Mouse (Mus musculus): ENCODE results near the gene Cfap36.
A peak's percentile ranks its signal among the peaks of the same experiment; 100 is the strongest.

The Cfap36 gene

DNA sequence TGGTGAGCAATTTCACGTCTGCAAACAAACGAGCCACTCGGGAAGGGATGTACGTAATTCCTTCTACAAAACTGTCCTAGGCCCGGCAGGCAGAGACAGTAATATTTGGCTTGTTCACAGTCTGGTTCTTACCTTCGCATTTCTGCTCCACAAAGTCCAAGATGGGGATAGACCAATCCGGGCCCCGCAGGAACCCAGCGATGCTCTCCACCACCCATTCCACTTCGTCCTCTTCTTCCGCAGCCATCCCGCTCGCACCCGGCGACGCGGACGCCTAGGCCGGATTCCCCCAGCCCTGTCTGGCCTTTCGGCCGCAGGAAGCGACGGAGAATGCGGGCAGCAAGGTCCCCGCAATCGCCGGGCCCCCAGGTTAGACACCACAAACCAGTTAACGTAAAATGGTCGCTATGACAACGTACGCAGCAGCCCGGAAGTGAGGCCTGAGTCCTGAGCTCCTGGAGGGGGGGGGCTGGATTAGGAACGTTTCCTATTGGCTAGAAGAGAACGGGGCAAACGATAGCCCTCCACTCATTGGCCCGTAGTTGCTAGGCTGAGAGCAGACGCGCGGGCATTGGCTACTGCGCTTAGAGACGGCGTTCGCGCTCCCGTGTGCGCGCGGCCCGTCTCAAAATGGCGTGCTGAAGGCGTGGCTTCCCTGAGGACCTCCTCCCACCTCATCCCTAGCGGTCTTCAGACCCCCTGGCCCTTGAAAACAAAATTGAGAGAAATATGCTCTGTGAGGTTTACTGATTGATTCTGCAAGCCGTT is at the start of gene Cfap36:
Gene Cfap36, minus strand, starts transcription at position 527 of the 768 bp plus-strand sequence.
- peak; percentile 84 for DNase-seq (ENCODE audit: low read depth)

DNA sequence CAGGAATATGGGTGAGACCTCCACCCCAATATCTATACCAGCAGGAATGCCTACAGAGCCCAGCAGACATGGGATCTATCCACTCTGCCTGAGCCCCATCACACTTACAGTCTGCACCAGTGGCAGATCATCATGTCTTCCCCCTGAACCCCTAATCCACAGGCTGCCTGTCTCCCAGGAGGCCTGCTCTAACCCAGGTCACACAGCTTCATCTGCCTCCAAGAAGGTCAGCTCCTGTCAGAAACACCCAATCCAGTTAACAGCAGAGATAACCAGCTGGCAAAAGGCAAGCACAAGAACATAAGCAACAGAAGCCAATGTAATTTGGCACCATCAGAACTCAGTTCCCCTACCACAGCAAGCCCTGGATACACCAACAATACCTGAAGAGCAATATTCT is 40.1 kb upstream of the Cfap36 start:
- no peak for DNase-seq (ENCODE audit: low read depth)

DNA sequence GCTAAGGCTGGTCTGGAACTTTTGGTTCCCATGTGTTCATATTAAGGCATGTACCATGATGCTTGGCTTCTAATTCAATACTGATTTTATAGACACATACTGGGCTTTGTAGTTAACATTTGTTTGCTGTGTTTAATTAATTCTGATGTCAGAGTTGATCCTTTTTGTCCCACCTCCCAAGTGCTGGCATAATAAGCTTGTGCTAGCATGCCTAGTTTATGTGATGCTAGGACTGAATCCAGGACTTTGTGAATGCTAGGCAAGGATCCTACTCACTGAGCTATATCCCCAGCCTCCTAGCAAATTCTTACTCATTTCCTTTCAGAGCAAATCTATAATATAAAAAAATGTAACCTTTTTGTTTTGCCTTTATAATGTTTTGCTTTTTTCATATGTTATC is 38.8 kb upstream of the Cfap36 start:
- no peak for DNase-seq (ENCODE audit: low read depth)

DNA sequence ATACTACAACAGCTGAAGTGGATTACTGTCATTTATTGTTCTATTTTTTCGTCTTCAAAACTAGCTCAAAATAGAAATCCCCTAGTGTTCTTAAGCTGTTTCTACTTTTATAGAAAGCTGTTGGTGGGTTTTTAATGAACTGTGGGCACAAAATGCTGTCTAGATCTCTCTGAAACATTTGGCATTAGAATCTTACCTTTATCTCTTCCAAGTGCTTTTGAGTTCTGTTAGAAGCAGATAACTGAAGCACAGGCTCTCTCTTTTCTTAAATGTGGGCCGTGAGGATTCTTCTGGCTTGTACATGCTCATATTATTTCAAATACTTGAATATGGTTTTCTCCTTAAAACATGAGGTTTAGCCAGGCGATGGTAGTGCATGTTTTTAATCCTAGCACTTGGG is 27.5 kb upstream of the Cfap36 start:
- DNase-seq (ENCODE audit: low read depth), result no peak

DNA sequence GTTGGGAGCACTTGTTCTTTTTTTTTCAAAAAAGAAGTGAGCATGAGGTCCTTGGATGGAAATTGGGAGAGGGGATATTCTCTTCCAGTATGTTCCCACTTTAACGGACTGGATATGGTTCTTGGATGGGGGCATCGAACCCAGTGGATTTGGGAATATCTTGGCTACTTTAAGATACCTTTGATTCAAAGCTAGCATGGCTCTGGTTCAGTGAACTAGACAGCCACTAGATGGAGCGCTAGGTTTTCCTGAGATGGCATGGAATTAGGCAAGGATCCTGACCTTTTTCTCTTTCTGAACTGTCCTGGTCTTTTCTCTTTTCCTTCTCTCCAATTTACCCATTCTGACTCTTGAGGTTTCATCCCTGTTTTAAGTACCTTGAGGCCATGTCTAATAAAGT is 20.6 kb upstream of the Cfap36 start:
- peak; percentile 23 for DNase-seq (ENCODE audit: low read depth)

DNA sequence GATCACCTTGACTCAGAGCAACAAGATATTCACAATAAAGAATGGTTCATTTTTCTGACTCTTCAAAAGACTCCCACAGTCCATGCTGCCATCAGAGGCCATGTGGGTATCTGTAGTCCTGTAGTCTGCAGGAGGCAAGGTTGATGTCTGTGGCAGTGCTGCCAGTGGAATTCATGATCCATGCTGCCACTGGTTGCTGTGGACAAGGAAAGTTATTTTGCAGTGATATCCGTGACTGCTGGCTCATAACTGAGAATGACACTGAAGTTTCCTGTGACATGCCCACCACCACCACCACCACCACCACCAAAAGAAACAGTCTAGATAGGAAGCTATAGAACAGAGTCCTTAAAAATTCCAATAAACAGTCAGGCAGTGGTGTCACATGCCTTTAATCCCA is 7.4 kb upstream of the Cfap36 start:
- no peak for DNase-seq (ENCODE audit: low read depth)

DNA sequence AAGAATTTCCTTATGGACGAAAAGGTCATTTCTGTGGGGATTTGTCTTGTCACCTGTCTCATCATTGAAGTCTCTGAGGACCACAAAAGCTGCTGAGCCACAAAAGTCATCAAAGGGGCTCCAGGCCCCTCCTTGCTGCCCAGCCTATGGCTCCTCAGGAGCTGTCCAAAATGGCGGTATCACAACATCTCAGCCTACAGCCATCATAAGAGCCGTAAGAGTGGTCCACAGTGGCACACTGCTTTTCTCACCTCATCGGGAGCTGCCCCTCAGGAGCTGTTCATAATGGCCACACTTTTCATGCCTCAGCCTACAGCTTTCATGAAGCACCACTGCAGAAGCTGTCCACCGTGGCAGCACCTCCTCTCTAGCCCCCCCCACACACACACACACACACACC is 1.2 kb upstream of the Cfap36 start:
- no peak for DNase-seq (ENCODE audit: low read depth)

DNA sequence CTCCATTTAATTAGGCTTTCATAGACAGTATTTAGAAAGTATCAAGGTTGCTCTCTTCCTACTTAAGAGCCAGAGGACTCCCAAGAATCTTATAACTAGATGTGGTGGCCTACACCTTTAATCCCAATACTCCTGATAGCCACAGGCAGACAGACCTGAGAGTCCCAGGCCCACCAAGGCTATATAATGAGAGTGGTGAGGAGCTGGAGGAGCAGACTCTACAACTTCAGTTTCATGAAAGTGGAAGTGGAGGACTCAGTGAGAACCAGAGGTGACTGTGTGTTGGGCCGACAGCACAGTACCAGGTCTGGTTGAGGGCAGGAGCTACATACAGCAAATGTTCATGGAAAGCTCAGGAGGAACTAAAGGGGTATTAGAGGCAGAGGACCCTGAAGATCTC is 516 bp upstream of the Cfap36 start:
- DNase-seq (ENCODE audit: low read depth), result no peak

DNA sequence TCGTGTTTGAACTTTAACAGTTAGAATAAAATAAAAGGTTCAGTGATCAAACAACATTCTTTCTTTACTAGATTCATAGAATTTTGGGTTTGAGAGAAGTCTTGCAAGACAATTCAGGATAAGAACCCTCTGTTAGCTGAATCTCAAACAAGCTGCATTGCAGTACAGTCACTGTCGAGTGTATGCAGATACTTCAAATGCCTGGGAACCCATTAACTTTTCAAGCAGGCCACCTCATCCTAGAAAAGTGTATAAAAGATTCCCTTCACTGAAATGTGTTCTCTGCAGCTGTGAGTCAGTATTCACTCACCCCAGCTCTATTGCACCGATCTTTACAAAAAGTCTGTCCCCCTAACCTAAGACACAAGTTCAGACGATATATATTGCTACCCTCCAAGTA is 1.2 kb downstream of the Cfap36 start:
- no peak for DNase-seq (ENCODE audit: low read depth)

DNA sequence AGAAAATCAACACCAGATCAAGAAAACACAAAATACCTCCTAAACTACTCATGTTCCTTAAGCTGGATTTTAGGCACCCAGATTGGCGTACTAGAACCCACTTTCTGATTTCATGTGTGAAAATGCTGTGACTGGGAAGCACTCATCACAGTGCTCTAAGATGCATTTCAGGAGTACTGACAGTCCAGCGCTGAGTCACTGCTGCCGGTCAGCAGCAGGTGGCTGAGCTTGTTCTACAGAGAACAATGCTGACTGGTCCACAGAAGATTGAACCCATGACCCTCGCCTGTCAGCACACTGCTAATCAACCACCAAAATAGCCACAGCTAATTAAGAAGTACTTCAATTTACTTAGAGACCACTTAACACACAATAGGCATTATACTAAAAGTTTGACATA is 5.2 kb downstream of the Cfap36 start:
- no peak for DNase-seq (ENCODE audit: low read depth)

DNA sequence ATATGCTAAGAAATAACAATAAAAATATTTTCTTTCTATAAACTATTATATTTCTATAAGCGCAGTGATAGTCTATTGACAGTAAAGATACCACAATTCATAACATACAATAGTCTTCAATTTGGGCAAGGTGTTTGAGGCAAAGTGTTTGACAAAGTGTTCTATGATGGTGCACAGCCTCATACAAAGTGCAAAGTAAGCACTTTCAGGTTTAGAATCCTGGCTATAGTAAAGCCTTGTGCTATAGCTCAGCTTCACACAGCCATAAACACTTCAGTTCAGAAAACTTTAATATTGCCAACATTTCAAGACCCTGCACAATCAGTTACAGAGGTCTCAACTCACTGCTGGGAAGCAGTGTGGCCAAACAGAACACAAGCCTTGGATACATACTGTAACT is 7.9 kb downstream of the Cfap36 start:
- DNase-seq (ENCODE audit: low read depth), result no peak

DNA sequence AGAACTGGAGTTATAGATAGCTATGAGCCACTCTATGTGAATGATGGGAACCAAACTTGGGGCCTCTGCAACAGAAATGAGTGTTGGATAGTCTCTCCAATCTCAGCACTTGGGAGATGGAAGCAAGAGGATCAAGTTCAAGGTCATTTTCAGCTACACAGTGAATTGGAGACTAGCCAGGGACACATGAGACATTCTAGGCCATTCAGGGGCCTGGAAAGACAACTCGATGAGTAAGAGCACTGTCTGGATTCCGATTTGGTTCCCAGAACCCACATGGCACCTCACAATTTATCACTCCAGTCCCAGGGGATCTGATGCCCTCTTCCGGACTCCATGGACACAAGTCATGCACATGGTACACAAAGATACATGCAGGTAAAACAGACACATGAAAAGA is 8.7 kb downstream of the Cfap36 start:
- DNase-seq (ENCODE audit: low read depth), result no peak

DNA sequence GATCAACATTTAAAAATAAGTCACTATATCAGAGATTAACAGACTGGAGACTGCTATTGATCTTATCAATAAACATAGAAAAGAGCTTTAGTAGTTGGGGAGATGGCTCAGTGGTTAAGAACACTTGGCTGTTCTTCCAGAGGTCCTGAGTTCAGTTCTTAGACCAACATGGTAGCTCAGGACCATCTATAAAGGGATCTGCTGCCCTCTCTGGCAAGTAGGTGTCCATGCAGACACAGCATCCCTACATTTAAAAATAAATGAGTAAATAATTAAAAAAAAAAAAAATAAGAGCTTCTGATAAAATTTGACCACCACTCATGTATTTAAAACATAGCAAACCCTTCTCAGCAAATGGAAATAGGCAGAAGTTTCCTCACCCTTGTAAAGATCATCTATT is 9.2 kb downstream of the Cfap36 start:
- no peak for DNase-seq (ENCODE audit: low read depth)

DNA sequence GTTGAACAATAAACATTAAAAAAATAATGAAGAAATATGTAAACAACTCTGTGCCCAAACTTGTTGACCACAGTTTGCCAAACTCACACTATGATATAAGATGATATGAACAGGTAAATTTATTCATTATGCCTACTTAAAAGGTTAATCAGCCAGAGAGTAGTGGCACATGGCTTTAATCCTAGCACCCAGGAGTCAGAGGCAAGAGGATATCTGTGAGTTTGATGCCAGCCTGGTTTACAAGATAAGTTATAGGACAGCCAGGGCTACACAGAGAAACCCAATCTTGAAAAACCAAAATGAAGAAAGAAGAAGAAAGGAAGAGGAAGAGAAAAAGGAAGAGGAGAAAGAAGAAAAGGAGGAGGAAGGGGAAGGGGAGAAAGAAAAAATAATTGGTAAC is 9.8 kb downstream of the Cfap36 start:
- DNase-seq (ENCODE audit: low read depth), result no peak

DNA sequence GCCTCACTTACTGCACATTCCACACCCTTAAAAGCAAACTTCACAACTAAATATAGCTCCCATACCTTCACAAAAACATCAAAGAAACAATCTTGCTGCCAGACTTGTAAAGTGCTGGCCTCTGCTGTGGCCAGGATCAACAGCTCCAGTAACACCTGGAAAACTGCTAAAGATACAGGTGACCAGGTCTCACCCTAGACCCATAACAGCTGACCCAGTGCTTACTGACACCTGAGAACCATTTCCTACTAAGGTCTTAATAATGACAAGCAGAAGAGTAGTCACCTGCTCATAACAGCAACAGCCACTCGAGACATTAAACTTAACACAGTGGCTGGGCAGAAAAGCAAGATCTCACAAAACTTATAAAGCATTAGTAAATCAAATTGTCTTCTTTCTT is 13.6 kb downstream of the Cfap36 start:
- DNase-seq (ENCODE audit: low read depth), result no peak

DNA sequence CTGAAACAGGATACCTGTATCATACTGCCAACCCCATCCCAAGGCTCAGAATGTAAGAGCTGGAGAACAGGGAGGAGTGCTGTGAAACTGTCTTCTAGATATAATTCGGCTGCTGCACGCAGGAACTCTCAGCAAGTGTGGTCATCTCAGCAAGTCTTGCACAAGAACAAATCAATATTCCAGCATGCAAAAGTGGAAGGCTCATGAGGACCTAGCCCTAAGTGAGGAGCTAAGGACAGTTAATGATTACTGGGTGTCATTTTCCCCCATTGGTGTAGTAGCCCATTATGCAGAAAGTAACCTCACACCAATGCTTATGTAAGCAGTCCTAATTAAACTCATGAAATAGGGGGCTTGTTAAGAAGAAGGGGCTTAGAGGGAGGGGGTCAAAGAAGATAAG is 18.3 kb downstream of the Cfap36 start:
- no peak for DNase-seq (ENCODE audit: low read depth)

DNA sequence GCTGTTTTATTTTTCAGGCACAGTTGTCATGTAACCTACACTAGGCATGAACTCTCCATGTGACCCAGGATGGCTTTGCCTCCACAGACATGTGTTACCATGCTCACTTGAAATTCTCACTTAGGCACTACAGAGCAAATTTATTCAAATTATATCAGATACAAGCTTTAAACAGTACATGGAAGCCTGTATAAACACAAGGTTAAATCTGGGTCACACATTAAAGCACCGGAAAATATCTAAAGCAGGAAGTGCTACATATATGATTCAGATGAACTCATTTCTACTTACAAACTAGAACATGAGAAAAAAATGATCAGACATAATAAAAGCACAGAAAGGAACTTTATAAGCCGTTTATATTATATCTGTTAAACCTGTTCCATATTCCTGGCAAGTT is 22.5 kb downstream of the Cfap36 start:
- DNase-seq (ENCODE audit: low read depth), result no peak

DNA sequence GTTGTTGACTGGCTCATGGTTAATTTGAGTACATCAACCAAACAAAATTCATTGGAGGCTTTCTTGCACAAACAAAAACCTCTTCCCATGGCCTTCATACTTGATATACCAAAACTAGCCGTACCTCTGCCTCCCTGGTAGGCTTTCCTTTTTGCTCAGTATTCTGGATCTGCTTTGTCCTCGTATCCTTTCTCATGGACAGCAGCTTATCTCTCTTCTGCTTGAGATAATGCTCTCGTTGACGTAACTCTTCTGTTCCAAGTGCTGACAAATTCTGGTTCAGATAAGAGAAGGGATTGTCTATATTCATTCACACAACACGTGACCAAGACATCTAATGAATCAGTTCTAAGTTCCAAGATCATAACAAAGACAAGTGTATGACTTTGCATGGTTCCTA is 24.9 kb downstream of the Cfap36 start:
- no peak for DNase-seq (ENCODE audit: low read depth)

DNA sequence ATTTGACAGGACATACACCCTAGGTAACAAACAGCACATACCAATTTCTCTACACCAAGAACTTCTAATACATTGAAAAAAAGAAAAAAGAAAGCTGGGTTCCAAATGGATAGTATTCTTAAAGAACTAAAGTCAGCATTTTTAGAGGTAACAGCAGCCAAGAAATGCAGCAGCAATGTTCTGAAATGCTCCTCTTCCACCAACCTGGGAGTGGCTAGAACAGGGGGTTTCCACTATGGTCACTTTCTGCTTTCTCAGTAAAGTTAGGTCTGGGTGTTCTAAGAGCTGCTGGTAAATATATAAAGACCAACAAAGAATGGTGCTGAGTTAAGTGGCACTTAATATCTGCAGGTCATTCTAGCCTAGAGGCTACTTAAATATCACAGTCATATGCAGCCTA is 28.2 kb downstream of the Cfap36 start:
- DNase-seq (ENCODE audit: low read depth), result no peak

DNA sequence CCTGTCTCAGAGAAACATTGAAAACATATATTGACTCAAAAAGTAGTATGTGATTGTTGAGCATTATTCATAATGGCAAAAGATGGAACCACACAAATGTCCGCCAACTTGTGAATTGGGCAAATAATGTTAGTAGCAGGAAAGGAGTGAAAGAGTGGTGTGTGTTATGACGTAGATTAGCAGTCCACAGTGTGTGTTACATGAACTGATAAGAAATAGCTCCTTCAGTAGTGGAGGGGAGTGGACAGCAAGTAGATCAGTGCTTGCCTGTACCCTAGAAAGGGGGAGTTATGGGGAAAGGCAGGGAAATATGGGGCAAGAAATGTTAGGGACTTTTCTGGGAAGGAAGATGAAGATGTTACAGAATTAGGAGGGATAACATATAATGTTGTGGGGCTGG is 31.0 kb downstream of the Cfap36 start:
- DNase-seq (ENCODE audit: low read depth), result no peak

DNA sequence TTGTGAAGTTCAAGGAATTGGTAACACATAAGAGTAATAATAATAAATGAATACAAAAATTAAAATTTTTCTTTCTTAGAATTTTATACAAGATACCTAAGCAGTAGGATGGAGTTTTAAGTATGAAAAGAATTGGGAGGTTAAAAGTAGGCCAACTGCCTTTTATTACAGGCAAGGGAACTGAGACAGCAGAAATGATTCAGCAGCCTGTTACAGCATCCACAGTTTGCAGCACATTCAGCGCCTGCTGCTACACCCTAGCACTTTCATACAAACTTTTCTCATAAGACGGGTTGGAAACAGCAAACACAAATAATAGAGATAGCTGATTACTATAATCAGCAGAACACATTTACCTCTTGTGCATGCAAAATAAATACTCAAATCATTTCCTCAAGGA is 37.4 kb downstream of the Cfap36 start:
- DNase-seq (ENCODE audit: low read depth), result no peak

DNA sequence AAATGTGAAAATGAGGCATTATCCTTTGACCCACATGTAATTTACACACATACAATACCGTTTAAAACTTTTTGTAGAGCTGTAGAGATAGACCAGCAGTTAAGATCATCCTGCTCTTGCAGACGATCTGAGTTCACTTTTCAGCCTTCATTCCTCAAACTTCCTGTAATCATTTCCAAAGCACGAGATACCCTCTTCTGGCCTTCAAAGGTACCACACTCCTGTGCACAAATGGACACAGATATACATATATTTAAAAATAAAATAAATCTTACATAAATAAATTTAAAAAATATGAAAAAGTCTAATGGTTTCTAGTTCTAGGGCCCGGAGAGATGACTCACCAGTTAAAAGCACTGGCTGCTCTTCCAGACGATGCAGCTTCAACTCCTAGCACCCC is 43.6 kb downstream of the Cfap36 start:
- no peak for DNase-seq (ENCODE audit: low read depth)

DNA sequence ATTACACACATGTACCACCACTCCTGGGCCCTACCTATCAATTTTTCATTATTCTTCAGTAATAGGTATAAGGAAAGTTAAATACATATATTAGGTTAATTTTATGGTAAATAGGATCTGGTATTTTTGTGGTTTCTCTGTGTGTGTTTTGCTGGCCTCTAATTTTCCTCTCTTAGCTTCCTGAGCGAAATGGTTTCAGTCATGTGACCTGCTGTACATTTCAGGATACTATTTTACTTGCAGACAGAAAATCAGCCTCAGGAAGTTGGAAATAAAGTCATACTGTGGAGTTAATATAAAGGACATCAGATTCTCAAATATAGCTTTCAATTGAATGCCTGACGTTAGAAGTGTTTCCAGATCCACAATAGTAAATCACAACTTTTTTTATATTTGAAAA is 58.2 kb downstream of the Cfap36 start:
- no peak for DNase-seq (ENCODE audit: low read depth)

DNA sequence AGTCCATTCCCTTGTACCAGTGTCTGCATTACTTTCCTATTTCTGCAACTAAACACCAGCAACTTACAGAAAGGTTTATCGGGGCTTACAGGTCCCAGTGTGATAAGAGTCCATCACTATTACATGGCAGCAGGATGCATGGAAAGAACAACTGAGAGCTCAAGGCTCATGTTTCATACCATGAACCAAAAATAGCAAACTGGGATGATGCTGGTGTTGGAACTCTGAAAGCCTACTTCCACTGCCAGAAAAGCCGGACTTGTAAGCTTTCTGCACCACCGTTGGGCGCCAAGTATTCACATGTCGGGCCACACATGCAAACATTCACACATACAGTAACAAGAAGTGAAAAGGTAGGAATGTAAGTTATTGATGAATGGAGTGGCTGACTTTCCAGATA is 65.5 kb downstream of the Cfap36 start:
- DNase-seq (ENCODE audit: low read depth), result no peak

DNA sequence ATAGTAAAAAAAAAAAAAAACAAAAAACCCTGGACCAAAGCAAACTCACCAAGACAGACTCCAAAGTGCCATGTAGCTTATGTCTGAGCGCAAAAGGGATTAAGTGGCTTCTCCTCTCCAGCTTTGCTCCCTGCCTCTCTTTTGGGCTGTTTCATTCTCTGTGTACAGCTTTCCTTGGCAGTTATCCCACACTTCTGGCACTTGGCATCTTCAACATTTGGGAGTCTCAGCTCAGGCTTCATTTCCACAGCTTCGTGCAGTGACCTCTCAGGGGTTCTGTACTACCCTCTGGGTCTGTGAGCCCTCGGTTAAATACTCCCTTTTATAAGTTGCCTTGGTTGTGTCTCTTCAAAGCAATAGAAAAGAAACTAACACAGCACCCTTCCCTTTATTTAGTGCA is 66.6 kb downstream of the Cfap36 start:
- no peak for DNase-seq (ENCODE audit: low read depth)
